Mouse (Mus musculus) liver, embryonic 16.5 days (tissue): ENCODE measurements around the gene Cabs1. TPM values are rescaled to one million over a fixed set of nuclear protein-coding genes. Genes with fewer than 3 reads are reported as not detected.

Experiments used
- ATAC-seq: fragments of 200-750 bp; cut with Nextera tagmentation; 2 replicates; pipeline ENCODE4 v1.8.0; 2017; ENCODE audit warnings: low read depth, mild to moderate bottlenecking, moderate number of reproducible peaks, moderate library complexity
- H3K27ac ChIP-seq: fragments of 300-500 bp; sonication (generic); 2 replicates; pipeline ENCODE4 v1.5.1; 2014; ENCODE audit warnings: mild to moderate bottlenecking, low read length
- H3K27me3 ChIP-seq: fragments of 300-500 bp; sonication (generic); 2 replicates; pipeline ENCODE4 v1.6.1; 2014; ENCODE audit warnings: low read depth, low read length, mixed read lengths; ENCODE audit not compliant: control insufficient read depth, insufficient read depth
- H3K36me3 ChIP-seq: fragments of 300-500 bp; sonication (generic); 2 replicates; pipeline ENCODE4 v1.6.1; 2014; ENCODE audit warnings: mild to moderate bottlenecking; ENCODE audit not compliant: control insufficient read depth, insufficient read depth
- H3K4me1 ChIP-seq: fragments of 300-500 bp; sonication (generic); 2 replicates; pipeline ENCODE4 v1.6.1; 2014; ENCODE audit warnings: low read depth, low read length, mixed read lengths; ENCODE audit not compliant: control insufficient read depth
- H3K4me2 ChIP-seq: fragments of 300-500 bp; sonication (generic); 2 replicates; pipeline ENCODE4 v1.6.1; 2014; ENCODE audit warnings: low read depth, low read length, mixed read lengths
- H3K4me3 ChIP-seq: fragments of 300-500 bp; sonication (generic); 2 replicates; pipeline ENCODE4 v1.5.1; 2014; ENCODE audit warnings: low read depth, mild to moderate bottlenecking, low read length
- H3K9ac ChIP-seq: fragments of 300-500 bp; sonication (generic); 2 replicates; pipeline ENCODE4 v1.6.1; 2014; ENCODE audit warnings: low read depth, low read length
- H3K9me3 ChIP-seq: fragments of 300-500 bp; sonication (generic); replicated peaks from 2 replicates; pipeline ENCODE4 v1.6.1; 2016; ENCODE audit warnings: low read length; ENCODE audit not compliant: control insufficient read depth
- WGBS: fragments of 180-500 bp; shearing (Covaris S2); extraction: QIAGEN DNeasy Blood & Tissue Kit; methylation state at CpG from one replicate; pipeline ENCODE4 v1.1.7; 2014; ENCODE audit not compliant: insufficient replicate concordance; 5-methylcytosine and 5-hydroxymethylcytosine counted together
- polyA plus RNA-seq: library from polyadenylated mRNA; unstranded; fragments of >200 nt; fragmentation: Nextera tagmentation; extraction: Ambion mirVana; gene quantifications from 2 replicates; pipeline ENCODE4 v1.2.1, GENCODE M21; 2015

Gene Cabs1
- polyA plus RNA-seq: not detected in 2 replicates

- Histone ChIP-seq H3K27ac (no peak within 1 kb of the TSS), H3K4me1 (no peaks in the 10 kb centered on the region), H3K36me3 (no peaks in the 10 kb centered on the region), H3K4me2 (no peak within 1 kb of the TSS), H3K9ac (no peak within 1 kb of the TSS), H3K9me3 (no peaks in the 10 kb centered on the region), H3K4me3 (no peak within 1 kb of the TSS), H3K27me3 (no peaks in the 10 kb centered on the region)
- no peak for ATAC-seq
- 56% methylated on average over 3 of the region's 3 CpGs for WGBS
These were observed at the start of gene Cabs1 for GRCm38 (mm10) chr5:87979139-87979538. TSS of gene Cabs1 (plus strand) at chr5:87979439.

GRCm38 (mm10) chr5:87931603-87932002, 47.6 kb upstream of the Cabs1 start:
- no peaks in the 10 kb centered on the region for H3K36me3 ChIP-seq
- H3K4me2 ChIP-seq: no peak overlapping the region
- H3K4me1 ChIP-seq: no peaks in the 10 kb centered on the region
- ATAC-seq: no peak
- H3K9me3 ChIP-seq: no peaks in the 10 kb centered on the region
- H3K27ac ChIP-seq: no peak overlapping the region
- no peak overlapping the region for H3K9ac ChIP-seq
- no peak overlapping the region for H3K4me3 ChIP-seq
- WGBS: 33% methylated on average over 1 of the region's 1 CpGs
- H3K27me3 ChIP-seq: no peaks in the 10 kb centered on the region

- no peak for ATAC-seq
- no peak overlapping the region for H3K4me2 ChIP-seq
- 35% methylated on average over 3 of the region's 3 CpGs for whole genome bisulfite sequencing
- no peaks in the 10 kb centered on the region for H3K9me3 ChIP-seq
- no peak overlapping the region for H3K9ac ChIP-seq
- no peaks in the 10 kb centered on the region for H3K27me3 ChIP-seq
- no peak overlapping the region for H3K4me3 ChIP-seq
- H3K36me3 ChIP-seq: no peaks in the 10 kb centered on the region
- no peak overlapping the region for H3K27ac ChIP-seq
- no peaks in the 10 kb centered on the region for H3K4me1 ChIP-seq
These were observed 38.5 kb upstream of the Cabs1 start for GRCm38 (mm10) chr5:87940752-87941151.

- H3K4me1 ChIP-seq: no peaks in the 10 kb centered on the region
- no peak overlapping the region for H3K4me3 ChIP-seq
- no peaks in the 10 kb centered on the region for H3K9me3 ChIP-seq
- H3K27me3 ChIP-seq: no peaks in the 10 kb centered on the region
- H3K4me2 ChIP-seq: no peak overlapping the region
- ATAC-seq: no peak
- H3K9ac ChIP-seq: no peak overlapping the region
- H3K36me3 ChIP-seq: no peaks in the 10 kb centered on the region
- no peak overlapping the region for H3K27ac ChIP-seq
These were observed 36.7 kb upstream of the Cabs1 start for GRCm38 (mm10) chr5:87942515-87942914.

DNA sequence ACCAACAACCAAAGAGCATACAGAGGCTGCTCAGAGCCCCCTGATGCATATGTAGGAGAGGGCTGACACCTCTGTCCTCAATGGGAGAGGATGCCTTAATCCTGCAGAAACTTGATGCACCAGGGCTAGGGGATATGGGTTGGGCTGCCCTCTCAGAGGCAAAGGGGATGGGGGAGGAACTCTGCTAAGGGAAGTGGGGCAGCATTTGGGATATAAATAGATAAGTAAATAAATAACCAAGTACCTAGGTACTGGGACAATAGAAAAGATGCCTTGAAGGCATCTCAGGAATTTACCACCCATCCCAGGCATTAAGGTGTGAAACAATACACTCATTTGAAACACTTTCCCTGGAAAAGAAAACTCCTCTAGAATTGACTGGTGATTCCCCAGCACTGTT, 27.4 kb upstream of the Cabs1 start:
- Histone ChIP-seq H3K4me1 (no peaks in the 10 kb centered on the region), H3K4me3 (no peak overlapping the region), H3K9ac (no peak overlapping the region), H3K9me3 (no peaks in the 10 kb centered on the region), H3K27ac (no peak overlapping the region), H3K27me3 (no peaks in the 10 kb centered on the region), H3K36me3 (no peaks in the 10 kb centered on the region), H3K4me2 (no peak overlapping the region)
- ATAC-seq: no peak

DNA sequence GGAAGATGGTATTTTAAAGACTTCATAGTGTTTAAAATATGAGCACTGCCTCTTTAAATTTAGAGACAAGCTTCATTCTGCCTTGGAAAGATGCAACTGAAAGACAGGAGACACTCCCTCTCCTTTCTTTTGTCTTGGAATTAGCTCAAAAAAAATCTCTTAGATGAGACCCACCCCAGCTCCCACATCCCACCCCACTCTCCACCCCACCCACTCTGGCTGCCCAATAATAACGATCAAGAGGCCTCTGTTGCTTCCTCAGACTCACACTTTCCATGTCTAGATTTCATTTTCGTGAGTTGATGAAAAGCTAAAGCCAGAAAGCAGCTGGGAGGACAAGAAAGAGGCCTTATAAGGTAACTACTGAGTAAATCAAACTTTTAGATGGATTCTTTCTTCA, 10.0 kb upstream of the Cabs1 start, which contains the start of the genes 2310003L06Rik and Gm28434:
TSS of gene 2310003L06Rik (plus strand) at position 259 of the 400 bp plus-strand sequence.
TSS of gene Gm28434 (plus strand) at position 317 of the 400 bp plus-strand sequence.
- no peak within 1 kb of the TSS for H3K27ac ChIP-seq
- WGBS: 29% methylated on average over 2 of the region's 2 CpGs
- no peaks in the 10 kb centered on the region for H3K4me1 ChIP-seq
- no peaks in the 10 kb centered on the region for H3K9me3 ChIP-seq
- H3K36me3 ChIP-seq: no peaks in the 10 kb centered on the region
- no peak for ATAC-seq
- no peak within 1 kb of the TSS for H3K4me3 ChIP-seq
- no peak within 1 kb of the TSS for H3K9ac ChIP-seq
- no peak within 1 kb of the TSS for H3K4me2 ChIP-seq
- no peaks in the 10 kb centered on the region for H3K27me3 ChIP-seq

DNA sequence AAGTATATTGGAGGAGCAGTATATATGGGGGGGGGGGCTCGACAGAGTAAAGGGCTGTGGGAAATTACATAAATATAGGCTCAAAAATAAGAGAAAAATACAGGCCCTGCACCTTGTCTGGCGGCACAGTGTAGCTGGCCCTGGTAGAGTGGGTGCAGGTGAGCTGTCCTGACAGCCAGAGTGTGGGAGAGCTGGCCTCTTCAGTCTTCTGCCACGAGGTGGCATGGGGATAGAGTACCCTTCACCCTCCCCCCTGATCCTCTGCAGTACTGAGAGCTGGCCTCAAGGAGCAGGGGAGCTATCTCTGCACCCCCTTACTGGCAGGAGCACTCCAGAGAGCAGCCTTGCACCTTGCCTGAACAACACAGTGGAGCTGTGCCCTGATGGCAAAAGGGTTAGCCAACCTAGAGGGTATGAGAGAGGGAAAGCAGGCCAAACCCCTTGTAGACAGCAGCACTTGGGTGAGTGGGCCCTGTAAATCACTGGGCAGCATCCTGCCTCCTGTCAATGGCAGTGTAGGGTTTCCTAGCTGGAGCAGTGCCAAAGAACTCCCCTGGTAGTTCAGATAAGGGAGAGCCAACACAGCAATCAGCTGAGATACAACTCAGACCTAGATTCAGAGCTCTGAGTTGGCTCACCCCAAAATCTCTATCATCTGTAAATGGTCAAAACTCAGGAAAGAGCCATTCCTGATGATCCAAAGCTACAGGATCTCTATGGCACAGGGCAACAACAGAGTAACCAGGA, 3.4 kb downstream of the Cabs1 start:
- Histone ChIP-seq H3K9ac (no peak overlapping the region), H3K27me3 (no peaks in the 10 kb centered on the region), H3K4me2 (no peak overlapping the region), H3K4me3 (no peak overlapping the region), H3K36me3 (no peaks in the 10 kb centered on the region), H3K9me3 (no peaks in the 10 kb centered on the region), H3K27ac (no peak overlapping the region), H3K4me1 (no peaks in the 10 kb centered on the region)
- WGBS: 38% methylated on average over 3 of the region's 3 CpGs
- ATAC-seq: no peak

GRCm38 (mm10) chr5:88002249-88002648, 23.0 kb downstream of the Cabs1 start, which contains the start of gene Smr3a:
TSS of gene Smr3a (plus strand) at chr5:88002549.
- no peaks in the 10 kb centered on the region for H3K4me1 ChIP-seq
- no peaks in the 10 kb centered on the region for H3K36me3 ChIP-seq
- H3K9me3 ChIP-seq: no peaks in the 10 kb centered on the region
- WGBS: 71% methylated on average over 3 of the region's 3 CpGs
- H3K27ac ChIP-seq: no peak within 1 kb of the TSS
- no peak within 1 kb of the TSS for H3K9ac ChIP-seq
- H3K4me2 ChIP-seq: no peak within 1 kb of the TSS
- no peak within 1 kb of the TSS for H3K4me3 ChIP-seq
- no peak for ATAC-seq
- H3K27me3 ChIP-seq: no peaks in the 10 kb centered on the region

GRCm38 (mm10) chr5:88005241-88005640, 26.0 kb downstream of the Cabs1 start:
- Histone ChIP-seq H3K4me1 (no peaks in the 10 kb centered on the region), H3K27ac (no peak overlapping the region), H3K9ac (no peak overlapping the region), H3K9me3 (no peaks in the 10 kb centered on the region), H3K4me2 (no peak overlapping the region), H3K4me3 (no peak overlapping the region), H3K36me3 (no peaks in the 10 kb centered on the region), H3K27me3 (no peaks in the 10 kb centered on the region)
- ATAC-seq: no peak
